Mouse (Mus musculus) midbrain, embryonic 10.5 days (tissue): ENCODE results near the gene Ccdc158. TPM values are rescaled to one million over a fixed set of nuclear protein-coding genes. Genes with fewer than 3 reads are reported as not detected.

Experiments used
- DNase-seq: peaks from one replicate; pipeline ENCODE4 v3.0.0-alpha.2; 2017; ENCODE audit warnings: low spot score
- H3K27ac ChIP-seq: fragments of 300-500 bp; sonication (generic); replicated peaks from 2 replicates; pipeline ENCODE4 v1.5.1; 2016; ENCODE audit warnings: mild to moderate bottlenecking
- H3K27me3 ChIP-seq: fragments of 300-500 bp; sonication (generic); 2 replicates; pipeline ENCODE4 v1.6.1; 2016; ENCODE audit warnings: low read depth, mild to moderate bottlenecking; ENCODE audit not compliant: poor library complexity, severe bottlenecking
- H3K36me3 ChIP-seq: fragments of 300-500 bp; sonication (generic); 2 replicates; pipeline ENCODE4 v1.6.1; 2016; ENCODE audit warnings: mild to moderate bottlenecking, moderate library complexity
- H3K4me1 ChIP-seq: fragments of 300-500 bp; sonication (generic); 2 replicates; pipeline ENCODE4 v1.6.1; 2016
- H3K4me3 ChIP-seq: fragments of 300-500 bp; sonication (generic); 2 replicates; pipeline ENCODE4 v1.5.1; 2016; ENCODE audit warnings: mild to moderate bottlenecking, moderate library complexity
- H3K9me3 ChIP-seq: fragments of 300-500 bp; sonication (generic); replicated peaks from 2 replicates; pipeline ENCODE4 v1.6.1; 2016; ENCODE audit warnings: mild to moderate bottlenecking
- WGBS: fragments of 180-500 bp; shearing (Covaris S2); methylation state at CpG from one replicate; pipeline ENCODE4 v1.1.7; 2016; 5-methylcytosine and 5-hydroxymethylcytosine counted together
- polyA plus RNA-seq: library from polyadenylated mRNA; unstranded; fragments of >200 nt; fragmentation: Nextera tagmentation; extraction: Ambion mirVana; gene quantifications from 2 replicates; pipeline ENCODE4 v1.2.1, GENCODE M21; 2016

Ccdc158 gene
- polyA plus RNA-seq, 1 experiment from 2014 or later = 0.85 TPM

DNA sequence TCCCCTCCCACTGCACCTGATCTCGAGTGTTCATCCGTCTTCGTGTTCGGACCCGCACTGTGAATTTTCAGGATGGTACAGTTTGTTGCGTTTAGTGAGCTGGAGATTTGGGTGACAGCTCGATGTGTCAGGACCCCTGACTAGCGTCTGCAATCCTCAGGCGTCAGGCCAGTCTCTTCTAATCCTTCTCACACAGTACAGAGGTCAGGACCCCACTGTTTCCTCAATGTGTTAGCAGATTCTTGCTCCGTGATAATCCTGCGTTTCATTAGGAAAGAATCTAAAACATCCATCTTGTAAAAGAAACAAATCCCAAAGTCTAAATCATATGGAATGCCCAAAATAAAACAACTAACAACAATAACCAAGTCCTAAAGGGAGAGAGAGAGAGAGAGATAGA lies 26.7 kb upstream of the Ccdc158 start:
- no peaks in the 10 kb centered on the region for H3K36me3 ChIP-seq
- H3K4me3 ChIP-seq = no peak overlapping the region
- no peak overlapping the region for H3K27ac ChIP-seq
- no peaks in the 10 kb centered on the region for H3K9me3 ChIP-seq
- peaks cover 57% of the 10 kb centered on the region for H3K4me1 ChIP-seq
- no peaks in the 10 kb centered on the region for H3K27me3 ChIP-seq
- no peak for DNase-seq
- WGBS = 39% methylated on average over 11 of the region's 11 CpGs

DNA sequence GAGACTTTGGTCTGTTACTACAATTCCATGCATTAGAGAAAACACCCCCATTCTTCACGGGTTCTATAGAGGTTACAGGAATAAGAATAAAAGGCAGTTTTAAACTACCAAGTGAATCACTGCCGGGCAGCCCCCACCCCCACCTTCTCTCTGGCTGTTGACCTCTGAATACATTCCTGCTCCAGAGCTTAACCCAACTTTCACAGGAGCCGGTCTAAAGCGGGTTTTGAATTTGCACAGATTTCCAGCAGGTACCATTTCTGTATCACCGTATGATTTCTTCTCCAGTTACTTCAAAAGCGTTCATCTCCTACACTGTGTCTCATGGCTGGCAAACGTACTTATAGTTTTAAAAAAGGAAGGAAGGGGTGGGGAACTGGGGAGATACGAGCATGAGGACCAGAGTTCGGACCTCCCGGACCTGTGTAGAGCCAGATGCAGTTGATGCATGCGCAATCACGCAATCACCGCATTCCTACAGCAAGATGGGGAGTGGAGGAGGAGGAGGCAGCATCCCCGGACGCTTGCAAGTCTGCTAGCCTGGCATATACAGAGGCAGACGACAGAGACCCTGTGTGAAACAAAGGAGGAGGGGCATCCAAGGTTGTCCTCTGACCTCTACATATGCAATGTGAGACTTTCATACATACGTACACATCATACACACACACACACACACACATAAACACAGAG lies 23.9 kb upstream of the Ccdc158 start:
- no peaks in the 10 kb centered on the region for H3K36me3 ChIP-seq
- 7% methylated on average over 17 of the region's 17 CpGs for WGBS
- DNase-seq = peak; percentile 58
- H3K9me3 ChIP-seq = 0 out of 2 replicates have a peak, but pooled peaks cover under 1% of the 10 kb centered on the region
- peak overlapping the region; percentile 50 for H3K4me3 ChIP-seq
- H3K27me3 ChIP-seq = no peaks in the 10 kb centered on the region
- peaks cover 43% of the 10 kb centered on the region for H3K4me1 ChIP-seq
- H3K27ac ChIP-seq = peak overlapping the region; percentile 88

- H3K36me3 ChIP-seq = peaks cover 5% of the 10 kb centered on the region
- peak overlapping the region; percentile 50 for H3K4me3 ChIP-seq
- H3K27me3 ChIP-seq = no peaks in the 10 kb centered on the region
- H3K9me3 ChIP-seq = 0 out of 2 replicates have a peak, but pooled peaks cover 7% of the 10 kb centered on the region
- peak; percentile 60 for DNase-seq
- peak overlapping the region; percentile 88 for H3K27ac ChIP-seq
- WGBS = 1% methylated on average over 15 of the region's 15 CpGs
- peaks cover 43% of the 10 kb centered on the region for H3K4me1 ChIP-seq
Measured at GRCm38 (mm10) chr5:92698131-92698836, 23.2 kb upstream of the Ccdc158 start.

DNA sequence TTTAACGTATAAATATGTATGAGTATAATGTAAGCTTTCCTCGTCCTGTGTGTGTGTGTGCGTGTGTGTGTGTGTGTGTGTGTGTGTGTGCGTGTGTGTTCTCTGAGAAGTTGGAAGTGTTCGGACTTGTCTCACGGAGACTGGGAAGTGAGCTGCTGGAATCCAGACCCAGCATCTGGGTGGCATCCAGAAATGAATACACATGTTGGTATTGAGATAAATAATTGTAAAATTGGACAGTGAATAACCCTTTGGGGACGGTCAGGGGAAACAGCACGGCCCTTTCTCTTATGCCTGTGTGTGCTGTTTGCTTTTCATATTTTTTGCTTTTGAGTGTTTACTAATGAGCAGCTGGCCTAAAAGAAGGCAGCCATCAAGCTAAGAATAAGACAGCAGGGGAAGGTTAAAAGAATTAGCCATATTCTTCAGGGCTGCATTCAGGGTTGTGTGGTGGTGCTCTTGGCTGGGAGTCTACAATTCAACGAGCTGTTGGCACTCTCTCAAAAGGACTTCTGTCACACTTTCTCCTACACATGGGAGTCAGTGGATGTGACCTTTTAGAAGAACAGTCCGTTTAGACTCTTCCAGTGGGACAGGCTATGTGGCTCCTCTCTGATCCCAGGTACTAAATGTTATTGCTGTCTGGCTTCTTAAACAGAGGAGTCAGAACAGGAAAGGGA lies 19.4 kb upstream of the Ccdc158 start:
- 86% methylated on average over 10 of the region's 10 CpGs for WGBS
- peak overlapping the region; percentile 18; the same call in 1 of the 2 replicates for H3K27ac ChIP-seq

GRCm38 (mm10) chr5:92693744-92694143 lies 18.7 kb upstream of the Ccdc158 start:
- Histone ChIP-seq H3K36me3 (peaks cover 17% of the 10 kb centered on the region), H3K4me1 (peaks cover 21% of the 10 kb centered on the region), H3K4me3 (no peak overlapping the region), H3K9me3 (peaks cover 17% of the 10 kb centered on the region), H3K27ac (no peak overlapping the region), H3K27me3 (no peaks in the 10 kb centered on the region)
- DNase-seq = no peak
- 83% methylated on average over 3 of the region's 3 CpGs for WGBS

More for the DNA sequence above, 19.4 kb upstream of the Ccdc158 start:
- Histone ChIP-seq H3K36me3 (peaks cover 11% of the 10 kb centered on the region), H3K27me3 (no peaks in the 10 kb centered on the region), H3K4me1 (peaks cover 28% of the 10 kb centered on the region), H3K4me3 (no peak overlapping the region), H3K9me3 (peaks cover 10% of the 10 kb centered on the region; the same call in 1 of the 2 replicates)
- no peak for DNase-seq

DNA sequence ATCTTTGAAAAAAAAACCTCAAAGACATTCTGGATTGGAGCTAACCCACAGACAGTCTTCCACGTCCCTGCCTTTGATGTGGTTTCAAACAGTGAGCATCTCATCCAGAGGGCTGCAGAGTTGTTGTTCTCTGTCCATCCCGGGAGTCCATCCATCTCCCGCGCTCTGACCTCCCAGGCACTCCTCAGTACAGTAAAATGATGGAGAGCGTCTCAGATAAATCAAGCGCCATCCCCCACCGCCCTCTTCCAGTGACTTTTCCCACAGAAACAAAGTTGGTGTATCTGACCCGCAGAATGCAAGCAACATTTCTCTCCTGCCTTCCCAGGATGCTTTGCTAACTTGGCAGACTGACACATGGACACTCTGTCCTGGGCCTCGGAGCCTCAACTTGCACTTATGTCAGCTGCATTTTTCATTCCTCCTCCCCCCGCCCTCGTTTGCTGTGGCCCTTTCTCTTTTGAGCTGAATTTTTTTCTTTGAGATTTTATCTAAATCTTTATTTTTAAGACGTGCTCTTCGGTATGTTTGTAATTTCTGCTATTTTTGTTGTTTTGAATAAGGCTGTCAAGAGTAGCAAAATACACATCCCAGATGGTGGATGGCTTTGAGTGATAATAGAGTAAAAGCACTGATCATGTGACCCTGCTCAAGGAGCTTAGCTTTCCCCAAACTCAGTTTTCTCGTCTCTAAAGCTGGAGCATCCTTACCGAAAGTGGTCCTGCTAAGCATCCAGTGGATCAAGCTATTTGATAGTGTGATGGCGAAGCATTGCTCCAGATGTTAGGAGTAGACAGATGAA lies 17.3 kb upstream of the Ccdc158 start:
- Histone ChIP-seq H3K27me3 (no peaks in the 10 kb centered on the region), H3K4me1 (peaks cover 14% of the 10 kb centered on the region; the same call in 1 of the 2 replicates), H3K4me3 (no peak overlapping the region), H3K9me3 (peaks cover 20% of the 10 kb centered on the region), H3K36me3 (peaks cover 21% of the 10 kb centered on the region), H3K27ac (no peak overlapping the region)
- no peak for DNase-seq
- WGBS = 83% methylated on average over 16 of the region's 16 CpGs

DNA sequence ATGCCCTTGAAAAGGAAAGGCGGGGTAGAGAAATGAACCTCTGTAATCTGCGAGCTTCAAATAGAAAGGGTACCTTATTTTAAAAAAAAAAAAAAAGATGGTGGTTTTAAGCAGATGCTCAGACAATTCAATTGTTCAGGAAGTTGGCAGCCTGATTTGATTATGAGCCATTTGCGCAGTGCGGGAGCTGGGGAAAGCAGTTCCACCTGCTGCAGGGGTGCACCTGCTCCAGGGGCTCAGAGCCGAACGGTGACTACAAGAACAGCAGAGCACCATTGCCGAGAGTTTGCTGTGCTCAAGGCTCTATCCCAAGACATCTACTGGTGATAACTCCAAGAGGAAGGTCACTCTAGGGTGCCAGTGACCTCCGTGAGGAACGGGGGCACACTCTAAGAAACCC lies 13.5 kb upstream of the Ccdc158 start:
- 92% methylated on average over 9 of the region's 9 CpGs for WGBS
- Histone ChIP-seq H3K27ac (no peak overlapping the region), H3K4me3 (no peak overlapping the region)

GRCm38 (mm10) chr5:92688124-92688523 lies 13.1 kb upstream of the Ccdc158 start:
- WGBS = 90% methylated on average over 5 of the region's 5 CpGs
- H3K36me3 ChIP-seq = peaks cover 14% of the 10 kb centered on the region
- H3K4me3 ChIP-seq = no peak overlapping the region
- peaks cover 14% of the 10 kb centered on the region for H3K9me3 ChIP-seq
- H3K27me3 ChIP-seq = no peaks in the 10 kb centered on the region
- DNase-seq = no peak
- H3K27ac ChIP-seq = no peak overlapping the region
- H3K4me1 ChIP-seq = peaks cover 37% of the 10 kb centered on the region

More for the DNA sequence above, 13.5 kb upstream of the Ccdc158 start:
- no peaks in the 10 kb centered on the region for H3K27me3 ChIP-seq
- H3K4me1 ChIP-seq = peaks cover 34% of the 10 kb centered on the region
- peaks cover 18% of the 10 kb centered on the region for H3K36me3 ChIP-seq
- peaks cover 16% of the 10 kb centered on the region for H3K9me3 ChIP-seq
- no peak for DNase-seq

GRCm38 (mm10) chr5:92684715-92685460 lies 9.8 kb upstream of the Ccdc158 start:
- 91% methylated on average over 16 of the region's 16 CpGs for WGBS
- no peak overlapping the region for H3K4me3 ChIP-seq
- H3K27ac ChIP-seq = no peak overlapping the region

DNA sequence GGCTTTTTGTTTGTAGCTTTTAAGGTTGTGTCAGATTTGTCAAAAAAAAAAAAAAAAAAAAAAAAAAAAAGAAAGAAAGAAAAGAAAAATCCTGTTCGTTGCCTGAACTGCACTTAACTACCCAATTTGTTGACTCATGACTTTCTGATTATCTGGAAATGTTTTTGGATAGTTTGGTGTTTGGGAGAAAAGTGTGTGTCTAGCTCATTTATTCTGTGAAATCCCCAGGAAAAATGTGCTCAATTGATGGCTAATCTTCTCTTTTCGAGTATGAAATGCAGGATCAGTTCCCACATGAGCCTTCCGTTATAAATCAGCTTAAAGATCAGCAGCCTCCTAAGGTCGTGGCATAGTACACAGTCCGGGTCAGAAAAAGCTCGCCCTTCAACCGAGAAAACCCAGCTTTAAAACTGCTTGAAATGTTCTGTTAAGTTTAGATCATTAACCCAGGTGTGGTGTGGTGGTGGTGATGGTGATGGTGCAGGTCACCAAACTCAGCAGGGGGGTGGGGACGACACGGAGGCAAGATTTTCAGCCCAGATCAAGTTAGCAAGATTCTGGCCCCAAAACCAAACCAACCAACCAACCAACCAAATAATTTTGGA lies 8.9 kb upstream of the Ccdc158 start:
- DNase-seq = no peak
- 10% methylated on average over 9 of the region's 9 CpGs for WGBS
- peak overlapping the region; percentile 92 for H3K27ac ChIP-seq
- H3K4me1 ChIP-seq = peaks cover 54% of the 10 kb centered on the region
- peak overlapping the region; percentile 62 for H3K4me3 ChIP-seq
- H3K27me3 ChIP-seq = peaks cover 6% of the 10 kb centered on the region
- H3K9me3 ChIP-seq = peaks cover 5% of the 10 kb centered on the region
- H3K36me3 ChIP-seq = peaks cover 5% of the 10 kb centered on the region

More at GRCm38 (mm10) chr5:92684715-92685460, 9.8 kb upstream of the Ccdc158 start:
- H3K27me3 ChIP-seq = peaks cover 6% of the 10 kb centered on the region
- no peak for DNase-seq
- H3K4me1 ChIP-seq = peaks cover 54% of the 10 kb centered on the region
- H3K9me3 ChIP-seq = peaks cover 14% of the 10 kb centered on the region
- H3K36me3 ChIP-seq = peaks cover 12% of the 10 kb centered on the region

- Histone ChIP-seq H3K9me3 (no peaks in the 10 kb centered on the region), H3K27me3 (peaks cover 6% of the 10 kb centered on the region), H3K4me3 (peak within 1 kb of the TSS; percentile 62), H3K36me3 (no peaks in the 10 kb centered on the region), H3K4me1 (peaks cover 54% of the 10 kb centered on the region), H3K27ac (peak within 1 kb of the TSS; percentile 92)
- under 1% methylated on average over 26 of the region's 26 CpGs for WGBS
- no peak for DNase-seq
Measured at GRCm38 (mm10) chr5:92683351-92683807, 8.3 kb upstream of the Ccdc158 start, which contains the start of gene Shroom3. Gene Shroom3 (plus strand): TSS chr5:92683435.
